Mouse (Mus musculus): ENCODE measurements at regions not wholly inside any gene's neighbourhood (a gene's known extent, or its start where the extent isn't known, plus 50 kb on each side); places are given as distances from the start of the nearest gene placed in this dataset.
A peak's percentile ranks its signal among the peaks of the same experiment; 100 is the strongest.

- peak; percentile 75 for DNase-seq (ENCODE audit: low spot score)
Observed at GRCm38 (mm10) chr2:178542032-178542431, 111.7 kb downstream of the Cdh26 start.

- DNase-seq (ENCODE audit: low spot score), result no peak
Observed at GRCm38 (mm10) chr2:178544411-178544810, 114.1 kb downstream of the Cdh26 start.

- DNase-seq (ENCODE audit: low spot score), result no peak
Observed at GRCm38 (mm10) chr2:178545601-178546352, 115.4 kb downstream of the Cdh26 start.

GRCm38 (mm10) chr2:178546353-178546720 is 116.0 kb downstream of the Cdh26 start:
- DNase-seq (ENCODE audit: low spot score), result no peak

- DNase-seq (ENCODE audit: low spot score), result no peak
Observed at GRCm38 (mm10) chr2:178546888-178547287, 116.6 kb downstream of the Cdh26 start.

- no peak for DNase-seq (ENCODE audit: low spot score)
Observed at GRCm38 (mm10) chr2:178548937-178549336, 118.6 kb downstream of the Cdh26 start.

GRCm38 (mm10) chr2:178553736-178554135 is 123.4 kb downstream of the Cdh26 start:
- DNase-seq (ENCODE audit: low spot score), result no peak

GRCm38 (mm10) chr2:178555692-178556340 is 125.5 kb downstream of the Cdh26 start:
- no peak for DNase-seq (ENCODE audit: low spot score)

- no peak for DNase-seq (ENCODE audit: low spot score)
Observed at GRCm38 (mm10) chr2:178557934-178558333, 127.6 kb downstream of the Cdh26 start.

- DNase-seq (ENCODE audit: low spot score), result no peak
Observed at GRCm38 (mm10) chr2:178563287-178563686, 133.0 kb downstream of the Cdh26 start.

- DNase-seq (ENCODE audit: low spot score), result no peak
Observed at GRCm38 (mm10) chr2:178565368-178565818, 135.1 kb downstream of the Cdh26 start.

GRCm38 (mm10) chr2:178567493-178567892 is 137.2 kb downstream of the Cdh26 start:
- DNase-seq (ENCODE audit: low spot score), result no peak

- no peak for DNase-seq (ENCODE audit: low spot score)
Observed at GRCm38 (mm10) chr2:178572301-178572700, 142.0 kb downstream of the Cdh26 start.

GRCm38 (mm10) chr2:178574859-178575258 is 144.5 kb downstream of the Cdh26 start:
- peak; percentile 80 for DNase-seq (ENCODE audit: low spot score)

GRCm38 (mm10) chr2:178575403-178575802 is 145.1 kb downstream of the Cdh26 start:
- DNase-seq (ENCODE audit: low spot score), result no peak

GRCm38 (mm10) chr2:178576067-178576466 is 145.7 kb downstream of the Cdh26 start:
- no peak for DNase-seq (ENCODE audit: low spot score)

- no peak for DNase-seq (ENCODE audit: low spot score)
Observed at GRCm38 (mm10) chr2:178579571-178579970, 149.2 kb downstream of the Cdh26 start.

- peak; percentile 53 for DNase-seq (ENCODE audit: low spot score)
Observed at GRCm38 (mm10) chr2:178581306-178581705, 151.0 kb downstream of the Cdh26 start.

- DNase-seq (ENCODE audit: low spot score), result no peak
Observed at GRCm38 (mm10) chr2:178584970-178585566, 154.7 kb downstream of the Cdh26 start.

GRCm38 (mm10) chr2:178587134-178587636 is 156.9 kb downstream of the Cdh26 start:
- DNase-seq (ENCODE audit: low spot score), result no peak

GRCm38 (mm10) chr2:178593743-178594142 is 163.4 kb downstream of the Cdh26 start:
- no peak for DNase-seq (ENCODE audit: low spot score)

- DNase-seq (ENCODE audit: low spot score), result no peak
Observed at GRCm38 (mm10) chr2:178594177-178594576, 163.8 kb downstream of the Cdh26 start.

Data from testis, postnatal 10 days (tissue).